Mouse (Mus musculus) CH12.LX (cell line): ENCODE results near the gene Zfp74. TPM values are rescaled to one million over a fixed set of nuclear protein-coding genes. Genes with fewer than 3 reads are reported as not detected.

ENCODE experiments used
- DNase-seq: peaks from one replicate; pipeline ENCODE4 v3.0.0-alpha.2; 2013; ENCODE audit errors: extremely low read depth
- H3K27ac ChIP-seq: 2 replicates; pipeline ENCODE4 v1.5.1; 2012; ENCODE audit warnings: low read depth, mild to moderate bottlenecking, control low read depth, moderate library complexity; ENCODE audit not compliant: insufficient read depth
- H3K27me3 ChIP-seq: replicated peaks from 2 replicates; pipeline ENCODE3; 2012; ENCODE audit warnings: inconsistent platforms
- H3K36me3 ChIP-seq, 2 experiments: replicated peaks in 1 of 2; 2 replicates each; pipeline versions ENCODE3 to v1.6.1; 2012; ENCODE audit warnings: inconsistent platforms in 1 of 2, low read length in 1 of 2, mild to moderate bottlenecking in 1 of 2, mixed read lengths in 1 of 2, moderate library complexity in 1 of 2; ENCODE audit not compliant: control insufficient read depth in 1 of 2, insufficient read depth in 1 of 2
- H3K4me1 ChIP-seq, 2 experiments: 2 replicates each; pipeline ENCODE4 v1.6.1; 2012; ENCODE audit warnings: inconsistent platforms in 1 of 2, moderate library complexity in 1 of 2; ENCODE audit not compliant: insufficient read depth in 2 of 2, control insufficient read depth in 1 of 2
- H3K4me2 ChIP-seq: 2 replicates; pipeline ENCODE4 v1.6.1; 2012; ENCODE audit warnings: low read depth, mild to moderate bottlenecking, control low read depth; ENCODE audit not compliant: poor library complexity, insufficient read depth, severe bottlenecking
- H3K4me3 ChIP-seq, 3 experiments: fragments of 150-350 bp in 1 of 3; sonication (generic) in 1 of 3; replicated peaks in 1 of 3; 2 replicates each; pipeline versions ENCODE3 to v1.5.1; 2011 to 2012; ENCODE audit warnings: low read depth in 2 of 3, low read length in 2 of 3, mild to moderate bottlenecking in 2 of 3, moderate library complexity in 2 of 3, control low read depth in 1 of 3, improper control_type of control experiment in 1 of 3, inconsistent platforms in 1 of 3, mixed read lengths in 1 of 3; ENCODE audit not compliant: poor library complexity in 1 of 3
- H3K79me2 ChIP-seq: replicated peaks from 2 replicates; pipeline ENCODE4 v1.6.1; 2012; ENCODE audit warnings: mild to moderate bottlenecking, moderate library complexity; ENCODE audit not compliant: control insufficient read depth, poor library complexity, insufficient read depth, severe bottlenecking; ENCODE audit errors: extremely low read depth
- H3K9ac ChIP-seq: 2 replicates; pipeline ENCODE4 v1.6.1; 2012; ENCODE audit warnings: low read depth, mild to moderate bottlenecking, control low read depth, moderate library complexity; ENCODE audit not compliant: insufficient read depth
- H3K9me3 ChIP-seq: replicated peaks from 2 replicates; pipeline ENCODE3; 2012; ENCODE audit warnings: low read length, inconsistent platforms, mixed read lengths
- CTCF ChIP-seq, 2 experiments: IDR thresholded peaks in 1 of 2; conservative IDR thresholded peaks in 1 of 2; 2 replicates each; pipeline ENCODE4 v1.5.1; 2011 to 2012; ENCODE audit warnings: low read depth in 2 of 2, low read length in 2 of 2, improper control_type of control experiment in 1 of 2, inconsistent platforms in 1 of 2, mild to moderate bottlenecking in 1 of 2, moderate library complexity in 1 of 2
- E2F4 ChIP-seq: IDR thresholded peaks from 2 replicates; pipeline ENCODE4 v1.6.1; 2011; ENCODE audit warnings: low read depth, low read length, improper control_type of control experiment; ENCODE audit not compliant: insufficient replicate concordance
- ELF1 ChIP-seq: IDR thresholded peaks from 2 replicates; pipeline ENCODE4 v1.6.1; 2014; ENCODE audit warnings: low read depth, mild to moderate bottlenecking, inconsistent platforms, low read length, improper control_type of control experiment
- EP300 ChIP-seq: IDR thresholded peaks from 2 replicates; pipeline ENCODE4 v1.6.1; 2011; ENCODE audit warnings: low read length, improper control_type of control experiment
- HCFC1 ChIP-seq: IDR thresholded peaks from 2 replicates; pipeline ENCODE4 v1.6.1; 2012; ENCODE audit warnings: low read depth, mild to moderate bottlenecking, inconsistent platforms, low read length, improper control_type of control experiment
- IRF4 ChIP-seq: IDR thresholded peaks from 2 replicates; pipeline ENCODE4 v1.6.1; 2014; ENCODE audit warnings: low read depth, mild to moderate bottlenecking, inconsistent platforms, low read length, improper control_type of control experiment
- JUN ChIP-seq: IDR thresholded peaks from 2 replicates; pipeline ENCODE4 v1.6.1; 2011; ENCODE audit warnings: low read depth, mild to moderate bottlenecking, low read length, improper control_type of control experiment, moderate library complexity; ENCODE audit not compliant: insufficient read depth
- MAX ChIP-seq: IDR thresholded peaks from 2 replicates; pipeline ENCODE4 v1.6.1; 2011; ENCODE audit warnings: low read length, improper control_type of control experiment
- NRF1 ChIP-seq: IDR thresholded peaks from 2 replicates; pipeline ENCODE4 v1.6.1; 2014; ENCODE audit warnings: low read depth, mild to moderate bottlenecking, inconsistent platforms, low read length, improper control_type of control experiment, moderate library complexity
- PAX5 ChIP-seq: IDR thresholded peaks from 2 replicates; pipeline ENCODE4 v1.6.1; 2012; ENCODE audit warnings: low read length, inconsistent platforms, mixed read lengths
- POLR2AphosphoS2 ChIP-seq: IDR thresholded peaks from 2 replicates; pipeline ENCODE4 v1.6.1; 2011; ENCODE audit warnings: low read depth, low read length, improper control_type of control experiment
- TBP ChIP-seq: conservative IDR thresholded peaks from 2 replicates; pipeline ENCODE4 v1.6.1; 2011; ENCODE audit warnings: low read depth, low read length, improper control_type of control experiment
- UBTF ChIP-seq: IDR thresholded peaks from 2 replicates; pipeline ENCODE4 v1.6.1; 2012; ENCODE audit warnings: low read depth, mild to moderate bottlenecking, inconsistent platforms, low read length, improper control_type of control experiment, moderate library complexity
- USF1 ChIP-seq: IDR thresholded peaks from 2 replicates; pipeline ENCODE4 v1.6.1; 2014; ENCODE audit warnings: low read depth, mild to moderate bottlenecking, inconsistent platforms, low read length, improper control_type of control experiment
- ZMIZ1 ChIP-seq: IDR thresholded peaks from 2 replicates; pipeline ENCODE4 v1.6.1; 2012; ENCODE audit warnings: low read depth, mild to moderate bottlenecking, inconsistent platforms, low read length, improper control_type of control experiment
- dilution Hi-C: fragments of 300-500 bp; cut with MboI; formaldehyde crosslinking; loops from 2 replicates; pipeline ENCODE4 v1.14.3; 2020; ENCODE audit warnings: low sequenced_read_pairs; ENCODE audit not compliant: extremely low pct_unique_long_range_greater_than_20kb, extremely low pct_ligation_motif_present
- in situ Hi-C: fragments of 300-500 bp; cut with MboI; formaldehyde crosslinking; loops from 3 replicates; pipeline ENCODE4 v1.14.3; 2019; ENCODE audit warnings: low sequenced_read_pairs, low pct_ligation_motif_present, low pct_unique_long_range_greater_than_20kb, mixed read lengths
- polyA plus RNA-seq: library from polyadenylated mRNA; unstranded; fragments of >175 nt; gene quantifications from 2 replicates; pipeline ENCODE4 v1.2.1, GENCODE M21; 2012; ENCODE audit warnings: low read depth; ENCODE audit not compliant: insufficient read length
- total RNA-seq, 2 experiments: library from RNA; depleted of rRNA; stranded (reverse); fragments of 300-350 nt in 1 of 2; fragments of >200 nt in 1 of 2; gene quantifications; 2 replicates each; pipeline ENCODE4 v1.2.3; 2012 to 2014

The Zfp74 gene
- total and polyA plus RNA-seq, 3 experiments, result 3.8 to 6.7 (median 4.7) TPM

- TF ChIP-seq IRF4 (no peak), MAX (no peak)
Observed at GRCm38 (mm10) chr7:29982341-29982740, 28.5 kb upstream of the Zfp74 start (continued).

DNA sequence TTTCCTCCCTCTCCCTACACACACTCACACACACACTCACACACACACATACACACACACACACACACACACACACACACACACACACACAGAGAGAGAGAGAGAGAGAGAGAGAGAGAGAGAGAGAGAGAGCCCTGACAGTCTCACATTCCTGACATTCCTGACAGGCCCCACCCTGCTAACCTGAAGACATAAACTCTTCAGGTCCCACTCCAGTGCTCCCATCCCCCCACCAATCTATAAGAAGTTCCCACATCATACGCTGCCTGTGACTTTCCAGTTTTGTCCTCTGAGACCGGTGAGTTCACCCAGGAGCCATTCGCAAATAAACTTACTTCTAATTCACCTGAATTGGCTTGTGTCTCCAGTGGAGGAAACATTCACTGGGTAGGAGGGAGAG, 28.0 kb upstream of the Zfp74 start:
- no peak overlapping the region for H3K4me3 ChIP-seq
- dilution Hi-C loops, result no loop called here

GRCm38 (mm10) chr7:29981455-29981854, 27.6 kb upstream of the Zfp74 start:
- in situ Hi-C loops, result no loop called here
- H3K9ac ChIP-seq, result no peak overlapping the region
- no peak for DNase-seq
- H3K27ac ChIP-seq, result no peak overlapping the region
- H3K27me3 ChIP-seq, result no peaks in the 10 kb centered on the region
- TF ChIP-seq CTCF (conservative IDR thresholded peaks at IDR 0.05 in 1 of 2, IDR thresholded peaks at IDR 0.05 in 1 of 2; ENCODE audit: low read depth in 2 of 2, low read length in 2 of 2) (peak in 1 of 2 experiments; percentile 53; a peak in 2 of 4 replicates), IRF4 (no peak)
- TF ChIP-seq, all 38 proteins: peak for 1
- H3K4me2 ChIP-seq, result no peak overlapping the region
- no peaks in the 10 kb centered on the region for H3K9me3 ChIP-seq
- peaks cover 18% of the 10 kb centered on the region for H3K79me2 ChIP-seq
- dilution Hi-C loops, result no loop called here
- H3K36me3 ChIP-seq, result peaks cover 7 to 10% of the 10 kb centered on the region in 2 experiments
- H3K4me1 ChIP-seq, result peaks cover 4 to 22% of the 10 kb centered on the region in 2 experiments; a peak in 2 of 4 replicates
- no peak overlapping the region for H3K4me3 ChIP-seq

More for the DNA sequence above, 28.0 kb upstream of the Zfp74 start:
- peaks cover 18% of the 10 kb centered on the region for H3K79me2 ChIP-seq
- H3K9ac ChIP-seq, result no peak overlapping the region
- peaks cover 4 to 22% of the 10 kb centered on the region in 2 experiments; a peak in 2 of 4 replicates for H3K4me1 ChIP-seq
- TF ChIP-seq PAX5 (no peak), E2F4 (no peak), POLR2AphosphoS2 (no peak), JUN (no peak), MAX (no peak), HCFC1 (no peak), ELF1 (no peak), EP300 (no peak)
- in situ Hi-C loops, result no loop called here
- no peak overlapping the region for H3K4me2 ChIP-seq
- no peak for DNase-seq
- H3K27ac ChIP-seq, result no peak overlapping the region
- peaks cover 8 to 12% of the 10 kb centered on the region in 2 experiments for H3K36me3 ChIP-seq
- no peaks in the 10 kb centered on the region for H3K9me3 ChIP-seq
- H3K27me3 ChIP-seq, result no peaks in the 10 kb centered on the region

- Histone ChIP-seq H3K4me2 (no peak overlapping the region), H3K36me3 (peaks cover 3% of the 10 kb centered on the region in 2 experiments), H3K4me1 (peaks cover 4 to 15% of the 10 kb centered on the region in 2 experiments; a peak in 2 of 4 replicates), H3K27ac (no peak overlapping the region), H3K4me3 (no peak overlapping the region), H3K27me3 (no peaks in the 10 kb centered on the region), H3K9me3 (no peaks in the 10 kb centered on the region), H3K79me2 (peaks cover 11% of the 10 kb centered on the region), H3K9ac (no peak overlapping the region)
- in situ Hi-C loops, result no loop called here
- TF ChIP-seq TBP (no peak), NRF1 (no peak), IRF4 (no peak), JUN (no peak), USF1 (no peak), CTCF (conservative IDR thresholded peaks at IDR 0.05 in 1 of 2, IDR thresholded peaks at IDR 0.05 in 1 of 2; ENCODE audit: low read depth in 2 of 2, low read length in 2 of 2) (no peak), ZMIZ1 (no peak), UBTF (no peak)
- DNase-seq, result no peak
- dilution Hi-C loops, result no loop called here
Observed at GRCm38 (mm10) chr7:29980761-29981160, 26.9 kb upstream of the Zfp74 start.
